Mouse (Mus musculus) MEL (cell line): Measurements from ENCODE around the gene Dpp4. TPM values are rescaled to one million over a fixed set of nuclear protein-coding genes. Genes with fewer than 3 reads are reported as not detected.

Source experiments
- DNase-seq: peaks from one replicate; pipeline ENCODE4 v3.0.0; 2011; ENCODE audit warnings: low read depth, low spot score
- H3K27ac ChIP-seq: 2 replicates; pipeline ENCODE4 v1.5.1; 2012; ENCODE audit warnings: low read depth, mild to moderate bottlenecking, control low read depth, low read length, moderate library complexity; ENCODE audit not compliant: control insufficient read depth
- H3K27me3 ChIP-seq, 2 experiments: fragments of 150-350 bp in 1 of 2; sonication (generic) in 1 of 2; 2 replicates each; pipeline ENCODE4 v1.6.1; 2012; ENCODE audit warnings: low read length in 2 of 2, mild to moderate bottlenecking in 2 of 2, improper control_type of control experiment in 1 of 2, moderate library complexity in 1 of 2; ENCODE audit not compliant: insufficient read depth in 2 of 2, control insufficient read depth in 1 of 2
- H3K36me3 ChIP-seq, 2 experiments: 2 replicates each; pipeline ENCODE4 v1.6.1; 2012 to 2014; ENCODE audit warnings: low read length in 2 of 2, improper control_type of control experiment in 1 of 2, inconsistent platforms in 1 of 2, mild to moderate bottlenecking in 1 of 2; ENCODE audit not compliant: insufficient read depth in 2 of 2, control insufficient read depth in 1 of 2
- H3K4me1 ChIP-seq, 2 experiments: fragments of 150-350 bp in 1 of 2; sonication (generic) in 1 of 2; 2 replicates each; pipeline ENCODE4 v1.6.1; 2012; ENCODE audit warnings: low read length in 2 of 2, improper control_type of control experiment in 1 of 2, mild to moderate bottlenecking in 1 of 2; ENCODE audit not compliant: insufficient read depth in 2 of 2, control insufficient read depth in 1 of 2
- H3K4me3 ChIP-seq, 2 experiments: fragments of 150-350 bp in 1 of 2; sonication (generic) in 1 of 2; 2 replicates each; pipeline ENCODE4 v1.5.1; 2012; ENCODE audit warnings: low read depth in 2 of 2, low read length in 2 of 2, mild to moderate bottlenecking in 2 of 2, moderate library complexity in 2 of 2, control low read depth in 1 of 2, improper control_type of control experiment in 1 of 2; ENCODE audit not compliant: control insufficient read depth in 1 of 2, insufficient read depth in 1 of 2
- H3K79me2 ChIP-seq: 2 replicates; pipeline ENCODE4 v1.6.1; 2012; ENCODE audit warnings: mild to moderate bottlenecking, low read length, moderate library complexity; ENCODE audit not compliant: control insufficient read depth, poor library complexity, insufficient read depth
- H3K9ac ChIP-seq: 2 replicates; pipeline ENCODE4 v1.6.1; 2012; ENCODE audit warnings: low read depth, mild to moderate bottlenecking, control low read depth, low read length, moderate library complexity; ENCODE audit not compliant: control insufficient read depth, poor library complexity, severe bottlenecking
- H3K9me3 ChIP-seq: fragments of 150-350 bp; sonication (generic); replicated peaks from 2 replicates; pipeline ENCODE4 v1.6.1; 2012; ENCODE audit warnings: mild to moderate bottlenecking, low read length, improper control_type of control experiment, moderate library complexity; ENCODE audit not compliant: insufficient read depth
- BHLHE40 ChIP-seq: IDR thresholded peaks from 2 replicates; pipeline ENCODE4 v1.6.1; 2012; ENCODE audit warnings: low read depth, mild to moderate bottlenecking, inconsistent platforms, low read length, improper control_type of control experiment, borderline replicate concordance
- CHD1 ChIP-seq: IDR thresholded peaks from 2 replicates; pipeline ENCODE4 v1.6.1; 2012; ENCODE audit warnings: low read depth, mild to moderate bottlenecking, inconsistent platforms, low read length, improper control_type of control experiment
- CTCF ChIP-seq, 3 experiments: IDR thresholded peaks in 2 of 3; conservative IDR thresholded peaks in 1 of 3; 2 replicates each; pipeline ENCODE4 v1.5.1; 2011 to 2012; ENCODE audit warnings: low read length in 3 of 3, low read depth in 2 of 3, mild to moderate bottlenecking in 2 of 3, improper control_type of control experiment in 1 of 3, inconsistent platforms in 1 of 3, mixed read lengths in 1 of 3, moderate library complexity in 1 of 3; ENCODE audit not compliant: control insufficient read depth in 1 of 3, insufficient read depth in 1 of 3, poor library complexity in 1 of 3, severe bottlenecking in 1 of 3
- E2F4 ChIP-seq: IDR thresholded peaks from 2 replicates; pipeline ENCODE4 v1.6.1; 2011; ENCODE audit warnings: low read depth, low read length, improper control_type of control experiment, borderline replicate concordance
- ELF1 ChIP-seq: IDR thresholded peaks from 2 replicates; pipeline ENCODE4 v1.6.1; 2014; ENCODE audit warnings: low read depth, mild to moderate bottlenecking, inconsistent platforms, low read length, improper control_type of control experiment, moderate library complexity
- EP300 ChIP-seq, 2 experiments: IDR thresholded peaks; 2 replicates each; pipeline ENCODE4 v1.6.1; 2011; ENCODE audit warnings: improper control_type of control experiment in 2 of 2, low read length in 2 of 2, low read depth in 1 of 2, mild to moderate bottlenecking in 1 of 2
- ETS1 ChIP-seq: IDR thresholded peaks from 2 replicates; pipeline ENCODE4 v1.6.1; 2012; ENCODE audit warnings: low read depth, mild to moderate bottlenecking, inconsistent platforms, low read length, improper control_type of control experiment, moderate library complexity
- GABPA ChIP-seq: IDR thresholded peaks from 2 replicates; pipeline ENCODE4 v1.6.1; 2012; ENCODE audit warnings: low read depth, mild to moderate bottlenecking, inconsistent platforms, low read length, improper control_type of control experiment, moderate library complexity
- GATA1 ChIP-seq: IDR thresholded peaks from 2 replicates; pipeline ENCODE4 v1.6.1; 2011; ENCODE audit warnings: low read depth, low read length, improper control_type of control experiment
- HCFC1 ChIP-seq: IDR thresholded peaks from 2 replicates; pipeline ENCODE4 v1.6.1; 2012; ENCODE audit warnings: low read depth, mild to moderate bottlenecking, inconsistent platforms, low read length, improper control_type of control experiment, moderate library complexity
- JUND ChIP-seq: IDR thresholded peaks from 2 replicates; pipeline ENCODE4 v1.6.1; 2011; ENCODE audit warnings: low read depth, mild to moderate bottlenecking, improper control_type of control experiment, low read length
- KAT2A ChIP-seq: conservative IDR thresholded peaks from 2 replicates; pipeline ENCODE4 v1.6.1; 2012; ENCODE audit warnings: low read depth, low read length, improper control_type of control experiment, inconsistent platforms
- MAFK ChIP-seq: IDR thresholded peaks from 2 replicates; pipeline ENCODE4 v1.6.1; 2011; ENCODE audit warnings: low read depth, mild to moderate bottlenecking, low read length, improper control_type of control experiment, borderline replicate concordance
- MAX ChIP-seq: IDR thresholded peaks from 2 replicates; pipeline ENCODE4 v1.6.1; 2011; ENCODE audit warnings: low read length, improper control_type of control experiment
- MAZ ChIP-seq: IDR thresholded peaks from 2 replicates; pipeline ENCODE4 v1.6.1; 2012; ENCODE audit warnings: low read depth, mild to moderate bottlenecking, inconsistent platforms, low read length, improper control_type of control experiment
- MEF2A ChIP-seq: IDR thresholded peaks from 2 replicates; pipeline ENCODE4 v1.6.1; 2014; ENCODE audit warnings: low read depth, mild to moderate bottlenecking, inconsistent platforms, low read length, improper control_type of control experiment; ENCODE audit not compliant: poor library complexity, insufficient replicate concordance, severe bottlenecking; ENCODE audit errors: extremely low read depth
- MYC ChIP-seq: IDR thresholded peaks from 2 replicates; pipeline ENCODE4 v1.6.1; 2011; ENCODE audit warnings: low read depth, mild to moderate bottlenecking, low read length, improper control_type of control experiment, moderate library complexity
- NELFE ChIP-seq: IDR thresholded peaks from 2 replicates; pipeline ENCODE4 v1.6.1; 2011; ENCODE audit warnings: low read depth, low read length, improper control_type of control experiment
- NRF1 ChIP-seq: IDR thresholded peaks from 2 replicates; pipeline ENCODE4 v1.6.1; 2014; ENCODE audit warnings: low read depth, mild to moderate bottlenecking, inconsistent platforms, low read length, improper control_type of control experiment, moderate library complexity; ENCODE audit not compliant: poor library complexity, insufficient read depth, severe bottlenecking
- POLR2A ChIP-seq, 2 experiments: IDR thresholded peaks; 2 replicates each; pipeline ENCODE4 v1.6.1; 2011 to 2012; ENCODE audit warnings: low read length in 2 of 2, mild to moderate bottlenecking in 2 of 2, control low read depth in 1 of 2, improper control_type of control experiment in 1 of 2, low read depth in 1 of 2, moderate library complexity in 1 of 2; ENCODE audit not compliant: control insufficient read depth in 1 of 2, insufficient read depth in 1 of 2, poor library complexity in 1 of 2
- POLR2AphosphoS2 ChIP-seq: IDR thresholded peaks from 2 replicates; pipeline ENCODE4 v1.6.1; 2011; ENCODE audit warnings: low read length, improper control_type of control experiment
- POLR2AphosphoS5 ChIP-seq: IDR thresholded peaks from 2 replicates; pipeline ENCODE4 v1.6.1; 2012; ENCODE audit warnings: low read depth, borderline replicate concordance, mild to moderate bottlenecking, inconsistent platforms, low read length, moderate library complexity, mixed read lengths
- RAD21 ChIP-seq: IDR thresholded peaks from 2 replicates; pipeline ENCODE4 v1.6.1; 2011; ENCODE audit warnings: mild to moderate bottlenecking, low read depth, low read length, improper control_type of control experiment
- RCOR1 ChIP-seq: IDR thresholded peaks from 2 replicates; pipeline ENCODE4 v1.6.1; 2012; ENCODE audit warnings: low read depth, mild to moderate bottlenecking, inconsistent platforms, low read length, improper control_type of control experiment
- SIN3A ChIP-seq: IDR thresholded peaks from 2 replicates; pipeline ENCODE4 v1.6.1; 2012; ENCODE audit warnings: low read length, improper control_type of control experiment, inconsistent platforms
- SMC3 ChIP-seq: IDR thresholded peaks from 2 replicates; pipeline ENCODE4 v1.6.1; 2011; ENCODE audit warnings: low read depth, low read length, improper control_type of control experiment
- TAL1 ChIP-seq: IDR thresholded peaks from 2 replicates; pipeline ENCODE4 v1.6.1; 2012; ENCODE audit warnings: mild to moderate bottlenecking, inconsistent platforms, low read length, moderate library complexity, mixed read lengths
- TBP ChIP-seq: IDR thresholded peaks from 2 replicates; pipeline ENCODE4 v1.8.0; 2011; ENCODE audit warnings: low read depth, low read length, improper control_type of control experiment
- TCF12 ChIP-seq: IDR thresholded peaks from 2 replicates; pipeline ENCODE4 v1.6.1; 2014; ENCODE audit warnings: low read depth, mild to moderate bottlenecking, inconsistent platforms, low read length, improper control_type of control experiment, moderate library complexity
- UBTF ChIP-seq: IDR thresholded peaks from 2 replicates; pipeline ENCODE4 v1.6.1; 2012; ENCODE audit warnings: low read depth, mild to moderate bottlenecking, inconsistent platforms, low read length, improper control_type of control experiment, moderate library complexity, borderline replicate concordance; ENCODE audit not compliant: insufficient read depth
- USF1 ChIP-seq: IDR thresholded peaks from 2 replicates; pipeline ENCODE4 v1.6.1; 2014; ENCODE audit warnings: low read depth, mild to moderate bottlenecking, inconsistent platforms, low read length, improper control_type of control experiment, moderate library complexity
- USF2 ChIP-seq, 2 experiments: IDR thresholded peaks; 2 replicates each; pipeline ENCODE4 v1.6.1; 2011 to 2012; ENCODE audit warnings: improper control_type of control experiment in 2 of 2, low read length in 2 of 2, borderline replicate concordance in 1 of 2, inconsistent platforms in 1 of 2, low read depth in 1 of 2, mild to moderate bottlenecking in 1 of 2; ENCODE audit not compliant: insufficient read depth in 1 of 2
- ZC3H11A ChIP-seq: IDR thresholded peaks from 2 replicates; pipeline ENCODE4 v1.6.1; 2012; ENCODE audit warnings: low read depth, mild to moderate bottlenecking, inconsistent platforms, low read length, improper control_type of control experiment
- ZKSCAN1 ChIP-seq: IDR thresholded peaks from 2 replicates; pipeline ENCODE4 v1.6.1; 2012; ENCODE audit warnings: low read depth, mild to moderate bottlenecking, inconsistent platforms, low read length, improper control_type of control experiment, moderate library complexity
- ZNF384 ChIP-seq: IDR thresholded peaks from 2 replicates; pipeline ENCODE4 v1.6.1; 2012; ENCODE audit warnings: low read depth, mild to moderate bottlenecking, inconsistent platforms, low read length, improper control_type of control experiment
- polyA plus RNA-seq, 2 experiments: library from polyadenylated mRNA; stranded (reverse) in 1 of 2; unstranded in 1 of 2; fragments of >175 nt in 1 of 2; fragments of >200 nt in 1 of 2; gene quantifications; 2 replicates each; pipeline versions ENCODE4 v1.2.1 to v1.2.4; 2012; ENCODE audit warnings: low replicate concordance in 2 of 2, low read depth in 1 of 2; ENCODE audit not compliant: insufficient read length in 2 of 2, insufficient read depth in 1 of 2, missing spikeins in 1 of 2
- total RNA-seq: library from RNA; depleted of rRNA; stranded (reverse); fragments of 300-350 nt; gene quantifications from 2 replicates; pipeline ENCODE4 v1.2.3, GENCODE M21; 2012

The Dpp4 gene
- total and polyA plus RNA-seq, 3 experiments: 40.4 to 99.1 (median 64.1) TPM

- Histone ChIP-seq H3K4me3 (peak overlapping the region; percentile 63 to 77), H3K4me1 (peaks cover 0 to 9% of the 10 kb centered on the region in 2 experiments; a peak in 3 of 4 replicates), H3K9ac (peak overlapping the region; percentile 66), H3K79me2 (no peaks in the 10 kb centered on the region), H3K27ac (peak overlapping the region; percentile 83), H3K27me3 (no peaks in the 10 kb centered on the region), H3K36me3 (peaks cover 0 to 13% of the 10 kb centered on the region in 2 experiments; a peak in 2 of 4 replicates), H3K9me3 (no peaks in the 10 kb centered on the region)
- DNase-seq: peak; percentile 96
- TF ChIP-seq GABPA: no peak
- TF ChIP-seq ELF1: peak; percentile 30; the same call in 1 of the 2 replicates
- TF ChIP-seq USF1: peak; percentile 68
- TF ChIP-seq MAX: peak; percentile 98
- TF ChIP-seq TCF12: peak; percentile 75
- TF ChIP-seq CHD1: no peak
- peak; percentile 99 for TF ChIP-seq POLR2AphosphoS2
- TF ChIP-seq POLR2A (IDR thresholded peaks at IDR 0.05; ENCODE audit: control insufficient read depth in 1 of 2, insufficient read depth in 1 of 2, low read depth in 1 of 2, low read length in 2 of 2, poor library complexity in 1 of 2): peak; percentile 58 to 99; a peak in 3 of 4 replicates
- TF ChIP-seq TAL1: peak; percentile 17; the same call in 1 of the 2 replicates
- no peak for TF ChIP-seq ZC3H11A
- peak; percentile 73 for TF ChIP-seq HCFC1
- peak; percentile 92 for TF ChIP-seq TBP
- TF ChIP-seq GATA1: no peak
- TF ChIP-seq ZKSCAN1: no peak
- peak; percentile 96; the same call in 1 of the 2 replicates for TF ChIP-seq POLR2AphosphoS5
- TF ChIP-seq E2F4: no peak
- no peak for TF ChIP-seq MEF2A
- TF ChIP-seq JUND: no peak
- TF ChIP-seq KAT2A: 0 out of 2 replicates have a peak, but pooled peaks have one; percentile 31
- TF ChIP-seq ETS1: peak; percentile 100
- TF ChIP-seq UBTF: no peak
- TF ChIP-seq CTCF (IDR thresholded peaks at IDR 0.05 in 2 of 3, conservative IDR thresholded peaks at IDR 0.05 in 1 of 3; ENCODE audit: control insufficient read depth in 1 of 3, insufficient read depth in 1 of 3, low read depth in 2 of 3, low read length in 3 of 3, poor library complexity in 1 of 3, severe bottlenecking in 1 of 3): no peak
- TF ChIP-seq RAD21: no peak
- peak; percentile 91 for TF ChIP-seq NELFE
- TF ChIP-seq BHLHE40: no peak
- TF ChIP-seq SIN3A: peak; percentile 95
- TF ChIP-seq MYC: peak; percentile 100
- TF ChIP-seq NRF1: no peak
- TF ChIP-seq USF2 (IDR thresholded peaks at IDR 0.05; ENCODE audit: borderline replicate concordance in 1 of 2, insufficient read depth in 1 of 2, low read depth in 1 of 2, low read length in 2 of 2): no peak
- TF ChIP-seq MAFK: no peak
- TF ChIP-seq RCOR1: peak; percentile 5; the same call in 1 of the 2 replicates
- TF ChIP-seq EP300 (IDR thresholded peaks at IDR 0.05; ENCODE audit: low read depth in 1 of 2, low read length in 2 of 2): peak; percentile 29 to 60; a peak in 3 of 4 replicates
- TF ChIP-seq MAZ: peak; percentile 65; the same call in 1 of the 2 replicates
- TF ChIP-seq SMC3: no peak
- TF ChIP-seq ZNF384: no peak
Measured at GRCm38 (mm10) chr2:62440802-62441544, 28.9 kb upstream of the Dpp4 start.
